Mouse (Mus musculus) heart, embryonic 11.5 days (tissue): ENCODE measurements around the gene Csnk2a1. TPM values are rescaled to one million over a fixed set of nuclear protein-coding genes. Genes with fewer than 3 reads are reported as not detected.
A peak's percentile ranks its signal among the peaks of the same experiment; 100 is the strongest.
"Not testable (repeated sequence)": the region's sequence is repeated elsewhere in the genome, so short reads cannot be mapped to it uniquely, and the experiment has no call there.

Source experiments
- ATAC-seq: fragments of 200-750 bp; cut with Nextera tagmentation; replicated peaks from 2 replicates; pipeline ENCODE4 v1.8.0; 2017; ENCODE audit warnings: moderate library complexity; ENCODE audit not compliant: insufficient number of reproducible peaks, low FRiP score, low TSS enrichment
- H3K27ac ChIP-seq: fragments of 300-500 bp; sonication (generic); 2 replicates; pipeline ENCODE4 v1.5.1; 2014; ENCODE audit warnings: mild to moderate bottlenecking, low read depth, low read length
- H3K27me3 ChIP-seq: fragments of 300-500 bp; sonication (generic); 2 replicates; pipeline ENCODE4 v1.6.1; 2014; ENCODE audit warnings: mild to moderate bottlenecking, low read length, mixed read lengths; ENCODE audit not compliant: control insufficient read depth, insufficient read depth
- H3K36me3 ChIP-seq: fragments of 300-500 bp; sonication (generic); 2 replicates; pipeline ENCODE4 v1.6.1; 2014; ENCODE audit warnings: mild to moderate bottlenecking, low read length, moderate library complexity, mixed read lengths; ENCODE audit not compliant: control insufficient read depth, insufficient read depth
- H3K4me1 ChIP-seq: fragments of 300-500 bp; sonication (generic); 2 replicates; pipeline ENCODE4 v1.6.1; 2014; ENCODE audit warnings: low read length; ENCODE audit not compliant: control insufficient read depth, insufficient read depth
- H3K4me2 ChIP-seq: fragments of 300-500 bp; sonication (generic); 2 replicates; pipeline ENCODE4 v1.6.1; 2014; ENCODE audit warnings: mild to moderate bottlenecking, moderate library complexity
- H3K4me3 ChIP-seq: fragments of 300-500 bp; sonication (generic); 2 replicates; pipeline ENCODE4 v1.5.1; 2014; ENCODE audit warnings: low read depth, low read length
- H3K9ac ChIP-seq: fragments of 300-500 bp; sonication (generic); 2 replicates; pipeline ENCODE4 v1.6.1; 2014; ENCODE audit warnings: mild to moderate bottlenecking, low read depth, low read length, moderate library complexity
- H3K9me3 ChIP-seq: fragments of 300-500 bp; sonication (generic); replicated peaks from 2 replicates; pipeline ENCODE4 v1.6.1; 2016; ENCODE audit warnings: low read length; ENCODE audit not compliant: control insufficient read depth
- WGBS: fragments of 180-500 bp; shearing (Covaris S2); extraction: QIAGEN DNeasy Blood & Tissue Kit; methylation state at CpG from one replicate; pipeline ENCODE4 v1.1.7; 2014; ENCODE audit not compliant: insufficient replicate concordance; 5-methylcytosine and 5-hydroxymethylcytosine counted together
- polyA plus RNA-seq: library from polyadenylated mRNA; unstranded; fragments of >200 nt; fragmentation: Nextera tagmentation; extraction: Ambion mirVana; gene quantifications from 2 replicates; pipeline ENCODE4 v1.2.1, GENCODE M21; 2014

Csnk2a1 gene
- polyA plus RNA-seq, 1 experiment from 2014 or later, result 90.5 TPM

GRCm38 (mm10) chr2:152259739-152260138 is 33.1 kb downstream of the Csnk2a1 start:
- no peaks in the 10 kb centered on the region for H3K27me3 ChIP-seq
- no peaks in the 10 kb centered on the region for H3K4me1 ChIP-seq
- H3K4me3 ChIP-seq, result no peak overlapping the region
- H3K4me2 ChIP-seq, result no peak overlapping the region
- H3K9ac ChIP-seq, result no peak overlapping the region
- H3K9me3 ChIP-seq, result no peaks in the 10 kb centered on the region
- ATAC-seq, result no peak
- H3K36me3 ChIP-seq, result peaks cover 16% of the 10 kb centered on the region
- 83% methylated on average over 1 of the region's 1 CpGs for WGBS
- no peak overlapping the region for H3K27ac ChIP-seq

- H3K36me3 ChIP-seq, result peaks cover 28% of the 10 kb centered on the region
- no peak overlapping the region for H3K27ac ChIP-seq
- no peaks in the 10 kb centered on the region for H3K4me1 ChIP-seq
- 76% methylated on average over 2 of the region's 2 CpGs for WGBS
- no peak for ATAC-seq
- H3K4me2 ChIP-seq, result no peak overlapping the region
- H3K27me3 ChIP-seq, result no peaks in the 10 kb centered on the region
- no peak overlapping the region for H3K9ac ChIP-seq
- H3K9me3 ChIP-seq, result no peaks in the 10 kb centered on the region
- H3K4me3 ChIP-seq, result no peak overlapping the region
Measured at GRCm38 (mm10) chr2:152273639-152274038, 47.0 kb downstream of the Csnk2a1 start.

- no peak overlapping the region for H3K27ac ChIP-seq
- H3K9me3 ChIP-seq, result no peaks in the 10 kb centered on the region
- WGBS, result 97% methylated on average over 3 of the region's 3 CpGs
- no peak overlapping the region for H3K4me2 ChIP-seq
- no peak for ATAC-seq
- no peaks in the 10 kb centered on the region for H3K4me1 ChIP-seq
- peaks cover 16% of the 10 kb centered on the region for H3K36me3 ChIP-seq
- H3K4me3 ChIP-seq, result no peak overlapping the region
- no peak overlapping the region for H3K9ac ChIP-seq
- H3K27me3 ChIP-seq, result no peaks in the 10 kb centered on the region
Measured at GRCm38 (mm10) chr2:152281407-152281806, 54.8 kb downstream of the Csnk2a1 start.

- no peak overlapping the region for H3K4me3 ChIP-seq
- H3K27ac ChIP-seq, result no peak overlapping the region
- no peaks in the 10 kb centered on the region for H3K27me3 ChIP-seq
- H3K36me3 ChIP-seq, result peaks cover 13% of the 10 kb centered on the region
- 93% methylated on average over 5 of the region's 5 CpGs for WGBS
- ATAC-seq, result no peak
- no peak overlapping the region for H3K9ac ChIP-seq
- H3K9me3 ChIP-seq, result no peaks in the 10 kb centered on the region
- H3K4me2 ChIP-seq, result no peak overlapping the region
- no peaks in the 10 kb centered on the region for H3K4me1 ChIP-seq
Measured at GRCm38 (mm10) chr2:152287560-152287959, 60.9 kb downstream of the Csnk2a1 start.

GRCm38 (mm10) chr2:152288046-152288445 is 61.4 kb downstream of the Csnk2a1 start:
- Histone ChIP-seq H3K9ac (no peak overlapping the region), H3K36me3 (peaks cover 11% of the 10 kb centered on the region), H3K4me3 (no peak overlapping the region), H3K4me2 (no peak overlapping the region), H3K4me1 (0 out of 2 replicates have a peak, but pooled peaks cover under 1% of the 10 kb centered on the region), H3K27ac (no peak overlapping the region), H3K27me3 (no peaks in the 10 kb centered on the region), H3K9me3 (no peaks in the 10 kb centered on the region)
- ATAC-seq, result no peak
- WGBS, result 62% methylated on average over 8 of the region's 8 CpGs

GRCm38 (mm10) chr2:152289623-152290022 is 63.0 kb downstream of the Csnk2a1 start:
- not testable (repeated sequence) for H3K9ac ChIP-seq, ATAC-seq, H3K4me2 ChIP-seq, H3K4me1 ChIP-seq, H3K27ac ChIP-seq, H3K9me3 ChIP-seq, H3K4me3 ChIP-seq, H3K27me3 ChIP-seq
- peaks cover 11% of the 10 kb centered on the region for H3K36me3 ChIP-seq
- WGBS, result 76% methylated on average over 2 of the region's 2 CpGs

GRCm38 (mm10) chr2:152292475-152292874 is 65.8 kb downstream of the Csnk2a1 start:
- Histone ChIP-seq H3K36me3 (no peaks in the 10 kb centered on the region), H3K4me3 (no peak overlapping the region), H3K27ac (no peak overlapping the region), H3K9ac (no peak overlapping the region), H3K4me1 (peaks cover 12% of the 10 kb centered on the region), H3K27me3 (no peaks in the 10 kb centered on the region), H3K4me2 (no peak overlapping the region), H3K9me3 (no peaks in the 10 kb centered on the region)
- ATAC-seq, result no peak
- WGBS, result 77% methylated on average over 2 of the region's 2 CpGs

- peak; percentile 56; the same call in 1 of the 2 replicates for ATAC-seq
- 0% methylated on average over 15 of the region's 15 CpGs for WGBS
- Histone ChIP-seq H3K4me3 (peak overlapping the region; percentile 95), H3K4me1 (peaks cover 15% of the 10 kb centered on the region), H3K27me3 (no peaks in the 10 kb centered on the region), H3K4me2 (peak overlapping the region; percentile 88), H3K9ac (peak overlapping the region; percentile 95), H3K36me3 (no peaks in the 10 kb centered on the region), H3K27ac (no peak overlapping the region), H3K9me3 (no peaks in the 10 kb centered on the region)
Measured at GRCm38 (mm10) chr2:152293179-152293726, 66.6 kb downstream of the Csnk2a1 start.
